Mouse (Mus musculus): ENCODE data around the gene Atg4a. TPM values are rescaled to one million over a fixed set of nuclear protein-coding genes. Genes with fewer than 3 reads are reported as not detected.
A peak's percentile ranks its signal among the peaks of the same experiment; 100 is the strongest.

Gene Atg4a
- total RNA-seq (2022): 10 to 100 TPM; 10.8 to 17.6 (median 12.5) TPM

- DNase-seq (ENCODE audit: low spot score in 2 of 2): peak; percentile 58 to 95
Measured at GRCm38 (mm10) chrX:140956272-140956940, at the start of gene Atg4a, which contains the start of gene Psmd10. Gene Atg4a (plus strand): TSS chrX:140956907. Gene Psmd10 (minus strand): TSS chrX:140956728.

GRCm38 (mm10) chrX:140907360-140907759 lies 49.3 kb upstream of the Atg4a start, which contains the start of gene Vsig1:
Gene Vsig1 (plus strand): TSS chrX:140907608.
- DNase-seq (ENCODE audit: low spot score in 2 of 2): no peak

GRCm38 (mm10) chrX:140921321-140921720 lies 35.4 kb upstream of the Atg4a start:
- DNase-seq (ENCODE audit: low spot score in 2 of 2): peak in 1 of 2 experiments; percentile 7

- no peak for DNase-seq (ENCODE audit: low spot score in 2 of 2)
Measured at GRCm38 (mm10) chrX:140932066-140932465, 24.6 kb upstream of the Atg4a start.

GRCm38 (mm10) chrX:140933263-140933662 lies 23.4 kb upstream of the Atg4a start:
- DNase-seq (ENCODE audit: low spot score in 2 of 2): no peak

- no peak for DNase-seq (ENCODE audit: low spot score in 2 of 2)
Measured at GRCm38 (mm10) chrX:140936271-140936670, 20.4 kb upstream of the Atg4a start.

GRCm38 (mm10) chrX:140953618-140954017 lies 3.1 kb upstream of the Atg4a start:
- DNase-seq (ENCODE audit: low spot score in 2 of 2): no peak

GRCm38 (mm10) chrX:140956959-140957358 lies 252 bp downstream of the Atg4a start:
- no peak for DNase-seq (ENCODE audit: low spot score in 2 of 2)

- no peak for DNase-seq (ENCODE audit: low spot score in 2 of 2)
Measured at GRCm38 (mm10) chrX:140978943-140979342, 22.2 kb downstream of the Atg4a start.

- DNase-seq (ENCODE audit: low spot score in 2 of 2): peak in 1 of 2 experiments; percentile 33
Measured at GRCm38 (mm10) chrX:140979546-140979945, 22.8 kb downstream of the Atg4a start.

GRCm38 (mm10) chrX:140980163-140980562 lies 23.5 kb downstream of the Atg4a start:
- no peak for DNase-seq (ENCODE audit: low spot score in 2 of 2)

GRCm38 (mm10) chrX:140983206-140983960 lies 26.7 kb downstream of the Atg4a start:
- DNase-seq (ENCODE audit: low spot score in 2 of 2): no peak

GRCm38 (mm10) chrX:140984795-140985194 lies 28.1 kb downstream of the Atg4a start:
- DNase-seq (ENCODE audit: low spot score in 2 of 2): no peak

GRCm38 (mm10) chrX:140985256-140985655 lies 28.5 kb downstream of the Atg4a start:
- DNase-seq (ENCODE audit: low spot score in 2 of 2): no peak

GRCm38 (mm10) chrX:140996909-140997516 lies 40.3 kb downstream of the Atg4a start:
- no peak for DNase-seq (ENCODE audit: low spot score in 2 of 2)

- DNase-seq (ENCODE audit: low spot score in 2 of 2): no peak
Measured at GRCm38 (mm10) chrX:140997912-140998545, 41.3 kb downstream of the Atg4a start.

- DNase-seq (ENCODE audit: low spot score in 2 of 2): no peak
Measured at GRCm38 (mm10) chrX:140998885-140999284, 42.2 kb downstream of the Atg4a start.

- DNase-seq (ENCODE audit: low spot score in 2 of 2): no peak
Measured at GRCm38 (mm10) chrX:141149705-141150104, 193.0 kb downstream of the Atg4a start.

- no peak for DNase-seq (ENCODE audit: low spot score in 2 of 2)
Measured at GRCm38 (mm10) chrX:141150290-141150689, 193.6 kb downstream of the Atg4a start.

GRCm38 (mm10) chrX:141151182-141151581 lies 194.5 kb downstream of the Atg4a start:
- no peak for DNase-seq (ENCODE audit: low spot score in 2 of 2)

- no peak for DNase-seq (ENCODE audit: low spot score in 2 of 2)
Measured at GRCm38 (mm10) chrX:141156696-141157095, 200.0 kb downstream of the Atg4a start.

- DNase-seq (ENCODE audit: low spot score in 2 of 2): no peak
Measured at GRCm38 (mm10) chrX:141157626-141158025, 200.9 kb downstream of the Atg4a start.

Measured in left cerebral cortex, adult 8-10 months (tissue).